Mouse (Mus musculus): Measurements from ENCODE around the gene Frmd5. TPM values are rescaled to one million over a fixed set of nuclear protein-coding genes. Genes with fewer than 3 reads are reported as not detected.

The Frmd5 gene
- 1 to 10 TPM; 2.0 to 3.3 TPM for polyA plus RNA-seq (2017; shearing (Covaris generic))

GRCm38 (mm10) chr2:121806959-121807653 is at the start of gene Frmd5:
Gene Frmd5 (minus strand): TSS chr2:121807087.

GRCm38 (mm10) chr2:121505942-121506882 is 300.7 kb downstream of the Frmd5 start, which contains the start of the genes Mfap1a and Wdr76:
Gene Mfap1a (minus strand): TSS chr2:121506665.
Gene Wdr76 (plus strand): TSS chr2:121506723.

Other genes starting within 250 kb of the Frmd5 start
- 1 to 10 TPM; 5.0 to 7.6 TPM for gene Casc4, start 59.9 kb upstream of the Frmd5 start, polyA plus RNA-seq (2017; shearing (Covaris generic))
- gene Ctdspl2, start 148.9 kb upstream of the Frmd5 start, polyA plus RNA-seq (2017; shearing (Covaris generic)), result 10 to 100 TPM; 46.0 to 52.9 TPM
- gene Mageb3, start 149.0 kb upstream of the Frmd5 start, polyA plus RNA-seq (2017; shearing (Covaris generic)), result not detected
- gene Eif3j1, start 221.5 kb upstream of the Frmd5 start, polyA plus RNA-seq (2017; shearing (Covaris generic)), result 10 to 100 TPM; 11.5 to 16.5 TPM